Mouse (Mus musculus): ENCODE measurements at regions not wholly inside any gene's neighbourhood (a gene's known extent, or its start where the extent isn't known, plus 50 kb on each side); places are given as distances from the start of the nearest gene placed in this dataset.

GRCm38 (mm10) chr16:5452971-5453370 lies 197.2 kb upstream of the Eef2kmt start:
- TF ChIP-seq CTCF (IDR thresholded peaks at IDR 0.05 in 2 of 3, conservative IDR thresholded peaks at IDR 0.05 in 1 of 3; ENCODE audit: control insufficient read depth in 1 of 3, insufficient read depth in 1 of 3, low read depth in 2 of 3, low read length in 3 of 3, poor library complexity in 1 of 3, severe bottlenecking in 1 of 3) (no peak), JUND (IDR thresholded peaks at IDR 0.05; ENCODE audit: low read depth, low read length) (no peak), POLR2A (IDR thresholded peaks at IDR 0.05; ENCODE audit: control insufficient read depth in 1 of 2, insufficient read depth in 1 of 2, low read depth in 1 of 2, low read length in 2 of 2, poor library complexity in 1 of 2) (no peak), HCFC1 (IDR thresholded peaks at IDR 0.05; ENCODE audit: low read depth, low read length) (no peak), MAX (IDR thresholded peaks at IDR 0.05; ENCODE audit: low read length) (no peak), CHD2 (IDR thresholded peaks at IDR 0.05; ENCODE audit: low read length) (no peak), ZC3H11A (IDR thresholded peaks at IDR 0.05; ENCODE audit: low read depth, low read length) (no peak), MAFK (IDR thresholded peaks at IDR 0.05; ENCODE audit: borderline replicate concordance, low read depth, low read length) (no peak), SMC3 (IDR thresholded peaks at IDR 0.05; ENCODE audit: low read depth, low read length) (no peak), USF2 (IDR thresholded peaks at IDR 0.05; ENCODE audit: borderline replicate concordance in 1 of 2, insufficient read depth in 1 of 2, low read depth in 1 of 2, low read length in 2 of 2) (no peak), EP300 (IDR thresholded peaks at IDR 0.05; ENCODE audit: low read depth in 1 of 2, low read length in 2 of 2) (no peak), NRF1 (IDR thresholded peaks at IDR 0.05; ENCODE audit: insufficient read depth, low read depth, low read length, poor library complexity, severe bottlenecking) (no peak)
